Mouse (Mus musculus) monocyte, adult 2 months (primary cell): Measurements from ENCODE around the gene Olfr1208.

ENCODE experiments used
- DNase-seq, 2 experiments: peaks; one replicate each; pipeline ENCODE4 v3.0.0; 2022; ENCODE audit warnings: low spot score in 2 of 2, low read depth in 1 of 2

Gene Olfr1208

DNA sequence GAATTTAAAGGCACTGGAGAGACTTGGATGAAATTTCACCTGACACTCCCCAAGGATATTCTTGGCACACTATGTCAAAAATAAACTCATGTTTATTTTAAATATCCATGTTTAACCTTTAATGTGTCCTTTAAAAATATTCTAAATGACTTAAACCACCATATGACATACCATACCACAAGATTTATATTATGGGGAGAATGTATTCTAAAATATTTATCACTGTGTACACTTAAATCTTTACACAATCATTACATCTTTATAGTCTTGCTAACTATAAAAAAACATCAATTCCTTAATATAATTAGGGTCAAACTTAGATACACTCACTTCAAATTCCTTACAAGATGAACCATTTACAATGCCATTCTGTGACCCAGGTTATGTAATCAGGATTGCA, at the start of gene Olfr1208:
Gene Olfr1208 (minus strand): TSS at position 101 of the 400 bp plus-strand sequence.
- DNase-seq = no peak

- no peak for DNase-seq
Observed at GRCm38 (mm10) chr2:88938011-88938410, 35.9 kb upstream of the Olfr1208 start, which contains the start of gene Olfr1211. TSS of gene Olfr1211 (minus strand) at chr2:88938111.

DNA sequence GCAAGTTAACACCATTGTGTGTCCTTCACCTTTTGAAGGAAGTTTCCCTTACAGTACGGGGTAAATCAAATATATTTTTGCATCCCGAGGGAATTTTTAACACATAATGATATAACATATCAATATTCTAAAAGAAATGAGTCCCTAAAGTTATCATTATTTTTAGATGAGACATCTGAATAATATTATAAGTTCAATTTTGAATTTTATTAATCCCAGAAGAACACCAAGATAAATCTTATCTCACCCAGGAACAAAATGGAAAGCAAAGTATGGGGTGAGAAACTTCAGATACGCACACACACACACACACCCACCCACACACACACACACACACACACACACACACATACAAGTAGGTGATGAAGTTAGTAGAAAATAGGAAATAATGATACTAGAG, 12.9 kb upstream of the Olfr1208 start, which contains the start of gene Olfr1209:
Gene Olfr1209 (minus strand): TSS at position 101 of the 400 bp plus-strand sequence.
- no peak for DNase-seq

GRCm38 (mm10) chr2:88862931-88863330, 39.2 kb downstream of the Olfr1208 start, which contains the start of gene Olfr1206:
TSS of gene Olfr1206 (plus strand) at chr2:88863231.
- DNase-seq = no peak

GRCm38 (mm10) chr2:88848992-88849391, 53.1 kb downstream of the Olfr1208 start, which contains the start of gene Olfr1204:
TSS of gene Olfr1204 (plus strand) at chr2:88849292.
- no peak for DNase-seq
